Mouse (Mus musculus): ENCODE data around the gene Dpep1. TPM values are rescaled to one million over a fixed set of nuclear protein-coding genes. Genes with fewer than 3 reads are reported as not detected.

Gene Dpep1
- polyA plus RNA-seq, 1 experiment from 2014 or later: 1.0 TPM

- Histone ChIP-seq H3K4me1 (ENCODE audit: control insufficient read depth, insufficient read depth, low read length) (peaks cover 5% of the 10 kb centered on the region), H3K27me3 (ENCODE audit: control insufficient read depth, insufficient read depth, low read length) (no peaks in the 10 kb centered on the region), H3K36me3 (ENCODE audit: control insufficient read depth, insufficient read depth, low read length) (peaks cover 42% of the 10 kb centered on the region), H3K9ac (ENCODE audit: low read depth, low read length) (no peak overlapping the region), H3K4me3 (ENCODE audit: low read depth, low read length) (no peak overlapping the region), H3K27ac (ENCODE audit: low read depth, low read length) (no peak overlapping the region), H3K9me3 (replicated peaks; ENCODE audit: control insufficient read depth, low read length) (no peaks in the 10 kb centered on the region), H3K4me2 (no peak overlapping the region)
- no peak for ATAC-seq (replicated peaks; ENCODE audit: insufficient number of reproducible peaks, low FRiP score, low TSS enrichment)
- 92% methylated on average over 6 of the region's 6 CpGs for WGBS (ENCODE audit: insufficient replicate concordance)
These were observed 61.7 kb downstream of the Dpep1 start for GRCm38 (mm10) chr8:123247748-123248147.

- Histone ChIP-seq H3K9ac (ENCODE audit: low read depth, low read length) (no peak overlapping the region), H3K27ac (ENCODE audit: low read depth, low read length) (no peak overlapping the region), H3K9me3 (replicated peaks; ENCODE audit: control insufficient read depth, low read length) (no peaks in the 10 kb centered on the region), H3K4me1 (ENCODE audit: control insufficient read depth, insufficient read depth, low read length) (peaks cover 11% of the 10 kb centered on the region), H3K4me3 (ENCODE audit: low read depth, low read length) (no peak overlapping the region), H3K36me3 (ENCODE audit: control insufficient read depth, insufficient read depth, low read length) (peaks cover 42% of the 10 kb centered on the region), H3K4me2 (no peak overlapping the region), H3K27me3 (ENCODE audit: control insufficient read depth, insufficient read depth, low read length) (no peaks in the 10 kb centered on the region)
- no peak for ATAC-seq (replicated peaks; ENCODE audit: insufficient number of reproducible peaks, low FRiP score, low TSS enrichment)
- 93% methylated on average over 8 of the region's 8 CpGs for WGBS (ENCODE audit: insufficient replicate concordance)
These were observed 62.6 kb downstream of the Dpep1 start for GRCm38 (mm10) chr8:123248596-123248995.

GRCm38 (mm10) chr8:123250940-123251339 lies 64.9 kb downstream of the Dpep1 start:
- no peak overlapping the region for H3K4me2 ChIP-seq
- peaks cover 24% of the 10 kb centered on the region for H3K4me1 ChIP-seq (ENCODE audit: control insufficient read depth, insufficient read depth, low read length)
- H3K9me3 ChIP-seq (replicated peaks; ENCODE audit: control insufficient read depth, low read length): no peaks in the 10 kb centered on the region
- H3K9ac ChIP-seq (ENCODE audit: low read depth, low read length): no peak overlapping the region
- no peak for ATAC-seq (replicated peaks; ENCODE audit: insufficient number of reproducible peaks, low FRiP score, low TSS enrichment)
- H3K27ac ChIP-seq (ENCODE audit: low read depth, low read length): no peak overlapping the region
- peaks cover 27% of the 10 kb centered on the region for H3K36me3 ChIP-seq (ENCODE audit: control insufficient read depth, insufficient read depth, low read length)
- H3K27me3 ChIP-seq (ENCODE audit: control insufficient read depth, insufficient read depth, low read length): no peaks in the 10 kb centered on the region
- 86% methylated on average over 5 of the region's 5 CpGs for WGBS (ENCODE audit: insufficient replicate concordance)
- H3K4me3 ChIP-seq (ENCODE audit: low read depth, low read length): no peak overlapping the region

Other genes starting within 250 kb of the Dpep1 start
- 49.5 and 51.3 TPM in 2 replicates for gene Ankrd11, start 144.0 kb upstream of the Dpep1 start, polyA plus RNA-seq (2014; fragmentation: Nextera tagmentation; extraction: Ambion mirVana)
- 48.7 and 49.4 TPM in 2 replicates for gene Spg7, start 123.3 kb upstream of the Dpep1 start, polyA plus RNA-seq (2014; fragmentation: Nextera tagmentation; extraction: Ambion mirVana)
- 1,217 and 1,331 TPM in 2 replicates for gene Rpl13, start 83.9 kb upstream of the Dpep1 start, polyA plus RNA-seq (2014; fragmentation: Nextera tagmentation; extraction: Ambion mirVana)
- gene Cpne7, start 68.9 kb upstream of the Dpep1 start, polyA plus RNA-seq (2014; fragmentation: Nextera tagmentation; extraction: Ambion mirVana): 0.27 and 0.31 TPM in 2 replicates
- gene Sult5a1, start 27.9 kb upstream of the Dpep1 start, polyA plus RNA-seq (2014; fragmentation: Nextera tagmentation; extraction: Ambion mirVana): 6.6 and 8.1 TPM in 2 replicates
- gene Chmp1a, start 26.5 kb downstream of the Dpep1 start, polyA plus RNA-seq (2014; fragmentation: Nextera tagmentation; extraction: Ambion mirVana): 63.1 and 74.1 TPM in 2 replicates
- gene Spata33, start 26.6 kb downstream of the Dpep1 start, polyA plus RNA-seq (2014; fragmentation: Nextera tagmentation; extraction: Ambion mirVana): 3.4 and 5.0 TPM in 2 replicates
- gene Cdk10, start 38.6 kb downstream of the Dpep1 start, polyA plus RNA-seq (2014; fragmentation: Nextera tagmentation; extraction: Ambion mirVana): 22.6 and 24.2 TPM in 2 replicates
- 1.6 TPM in 2 replicates for gene Spata2l, start 50.0 kb downstream of the Dpep1 start, polyA plus RNA-seq (2014; fragmentation: Nextera tagmentation; extraction: Ambion mirVana)
- gene Zfp276, start 68.0 kb downstream of the Dpep1 start, polyA plus RNA-seq (2014; fragmentation: Nextera tagmentation; extraction: Ambion mirVana): 11.7 and 12.1 TPM in 2 replicates
- 16.8 and 19.8 TPM in 2 replicates for gene Vps9d1, start 68.1 kb downstream of the Dpep1 start, polyA plus RNA-seq (2014; fragmentation: Nextera tagmentation; extraction: Ambion mirVana)
- 22.8 and 27.7 TPM in 2 replicates for gene Fanca, start 132.3 kb downstream of the Dpep1 start, polyA plus RNA-seq (2014; fragmentation: Nextera tagmentation; extraction: Ambion mirVana)
- 2.9 and 3.0 TPM in 2 replicates for gene Spire2, start 146.5 kb downstream of the Dpep1 start, polyA plus RNA-seq (2014; fragmentation: Nextera tagmentation; extraction: Ambion mirVana)
- gene Tcf25, start 187.5 kb downstream of the Dpep1 start, polyA plus RNA-seq (2014; fragmentation: Nextera tagmentation; extraction: Ambion mirVana): 148 and 165 TPM in 2 replicates
- gene Mc1r, start 220.9 kb downstream of the Dpep1 start, polyA plus RNA-seq (2014; fragmentation: Nextera tagmentation; extraction: Ambion mirVana): 0.06 TPM in 1 of 2 replicates, not detected in the other
- 13.6 and 13.8 TPM in 2 replicates for gene Tubb3, start 225.2 kb downstream of the Dpep1 start, polyA plus RNA-seq (2014; fragmentation: Nextera tagmentation; extraction: Ambion mirVana)
- 32.2 and 36.1 TPM in 2 replicates for gene Def8, start 237.3 kb downstream of the Dpep1 start, polyA plus RNA-seq (2014; fragmentation: Nextera tagmentation; extraction: Ambion mirVana)

Data from heart, embryonic 11.5 days (tissue).